Mouse (Mus musculus): ENCODE results near the gene Zbed5.
"Not testable (repeated sequence)": the region's sequence is repeated elsewhere in the genome, so short reads cannot be mapped to it uniquely, and the experiment has no call there.

Zbed5 gene

GRCm38 (mm10) chr5:129895198-129896088 lies at the start of gene Zbed5:
TSS of gene Zbed5 (plus strand) at chr5:129895723.
- CTCF ChIA-PET: interaction anchor here (0.7 kb wide), 1 partner anchor 42 kb away, joined by 3 read pairs; no protein-coding TSS in a partner anchor

GRCm38 (mm10) chr5:129846752-129847557 lies 48.6 kb upstream of the Zbed5 start, which contains the start of gene Sumf2:
TSS of gene Sumf2 (plus strand) at chr5:129846986.
- CTCF ChIA-PET: interaction anchor here (0.7 to 1.1 kb wide), 3 partner anchors 60 to 409 kb away, joined by 3 to 6 read pairs (median 3); partner anchors contain the start of gene Psph

- CTCF ChIA-PET: interaction anchor here (0.7 to 0.9 kb wide), 3 partner anchors 60 to 409 kb away, joined by 3 to 6 read pairs (median 3); partner anchors contain the start of genes Mmp17 and Psph
Measured at GRCm38 (mm10) chr5:129847558-129847820, 48.0 kb upstream of the Zbed5 start.

GRCm38 (mm10) chr5:129855163-129855562 lies 40.4 kb upstream of the Zbed5 start:
- CTCF ChIA-PET: no interaction called here

GRCm38 (mm10) chr5:129856414-129856813 lies 39.1 kb upstream of the Zbed5 start:
- CTCF ChIA-PET: interaction anchor here (0.6 kb wide), 1 partner anchor 367 kb away, joined by 16 read pairs; no protein-coding TSS in a partner anchor

- CTCF ChIA-PET: no interaction called here
Measured at GRCm38 (mm10) chr5:129862325-129862724, 33.2 kb upstream of the Zbed5 start.

- CTCF ChIA-PET: no interaction called here
Measured at GRCm38 (mm10) chr5:129864467-129864866, 31.1 kb upstream of the Zbed5 start.

GRCm38 (mm10) chr5:129865841-129866240 lies 29.7 kb upstream of the Zbed5 start:
- CTCF ChIA-PET: interaction anchor here (1.0 kb wide), 1 partner anchor 22 kb away, joined by 5 read pairs; the partner anchor contains the start of gene Chchd2

- CTCF ChIA-PET: no interaction called here
Measured at GRCm38 (mm10) chr5:129869238-129869995, 26.1 kb upstream of the Zbed5 start.

- CTCF ChIA-PET: no interaction called here
Measured at GRCm38 (mm10) chr5:129871238-129871637, 24.3 kb upstream of the Zbed5 start.

GRCm38 (mm10) chr5:129873942-129874341 lies 21.6 kb upstream of the Zbed5 start:
- CTCF ChIA-PET: no interaction called here

GRCm38 (mm10) chr5:129875098-129875497 lies 20.4 kb upstream of the Zbed5 start:
- CTCF ChIA-PET: no interaction called here

GRCm38 (mm10) chr5:129877731-129878455 lies 17.6 kb upstream of the Zbed5 start:
- CTCF ChIA-PET: no interaction called here

GRCm38 (mm10) chr5:129878946-129879345 lies 16.6 kb upstream of the Zbed5 start:
- CTCF ChIA-PET: no interaction called here

GRCm38 (mm10) chr5:129879888-129880287 lies 15.6 kb upstream of the Zbed5 start:
- CTCF ChIA-PET: no interaction called here

- CTCF ChIA-PET: no interaction called here
Measured at GRCm38 (mm10) chr5:129886271-129886670, 9.3 kb upstream of the Zbed5 start.

GRCm38 (mm10) chr5:129886911-129887636 lies 8.4 kb upstream of the Zbed5 start, which contains the start of gene Chchd2:
TSS of gene Chchd2 (minus strand) at chr5:129887470.
- CTCF ChIA-PET: interaction anchor here (0.9 kb wide), 1 partner anchor 21 kb away, joined by 5 read pairs; no protein-coding TSS in a partner anchor

GRCm38 (mm10) chr5:129890390-129890789 lies 5.1 kb upstream of the Zbed5 start:
- CTCF ChIA-PET: not testable (repeated sequence)

- CTCF ChIA-PET: no interaction called here
Measured at GRCm38 (mm10) chr5:129898449-129898848, 2.9 kb downstream of the Zbed5 start, which contains the start of gene Phkg1. TSS of gene Phkg1 (minus strand) at chr5:129898549.

GRCm38 (mm10) chr5:129907775-129908174 lies 12.3 kb downstream of the Zbed5 start:
- CTCF ChIA-PET: no interaction called here

All from spleen, embryonic (tissue).